Mouse (Mus musculus): ENCODE results near the gene Hist2h3c2. TPM values are rescaled to one million over a fixed set of nuclear protein-coding genes. Genes with fewer than 3 reads are reported as not detected.
"Not testable (repeated sequence)": the region's sequence is repeated elsewhere in the genome, so short reads cannot be mapped to it uniquely, and the experiment has no call there.

The Hist2h3c2 gene
- polyA plus RNA-seq, 1 experiment from 2014 or later, result 0.71 TPM

- H3K9me3 ChIP-seq (ENCODE audit: control insufficient read depth, low read length); H3K27me3 ChIP-seq (ENCODE audit: control insufficient read depth, insufficient read depth, low read length); H3K36me3 ChIP-seq (ENCODE audit: control insufficient read depth, insufficient read depth, low read length): not testable (repeated sequence)
- Histone ChIP-seq H3K4me1 (ENCODE audit: control insufficient read depth, insufficient read depth, low read length) (peaks cover 13% of the 10 kb centered on the region), H3K4me3 (ENCODE audit: low read depth, low read length) (peak overlapping the region; percentile 48), H3K4me2 (ENCODE audit: low read depth, low read length) (peak overlapping the region; percentile 83), H3K27ac (ENCODE audit: low read depth, low read length) (peak overlapping the region; percentile 95), H3K9ac (replicated peaks; ENCODE audit: low read depth, low read length) (peak overlapping the region; percentile 54)
- under 1% methylated on average over 23 of the region's 47 CpGs for WGBS
- ATAC-seq (ENCODE audit: low read depth), result peak; percentile 38
Measured at GRCm38 (mm10) chr3:96220131-96220764, 18.7 kb downstream of the Hist2h3c2 start.

- ATAC-seq (ENCODE audit: low read depth), result peak; percentile 92
- no peaks in the 10 kb centered on the region for H3K27me3 ChIP-seq (ENCODE audit: control insufficient read depth, insufficient read depth, low read length)
- H3K4me2 ChIP-seq (ENCODE audit: low read depth, low read length), result peak within 1 kb of the TSS; percentile 83
- peak within 1 kb of the TSS; percentile 54 for H3K9ac ChIP-seq (replicated peaks; ENCODE audit: low read depth, low read length)
- no peaks in the 10 kb centered on the region for H3K36me3 ChIP-seq (ENCODE audit: control insufficient read depth, insufficient read depth, low read length)
- no peaks in the 10 kb centered on the region for H3K9me3 ChIP-seq (ENCODE audit: control insufficient read depth, low read length)
- peak within 1 kb of the TSS; percentile 48 for H3K4me3 ChIP-seq (ENCODE audit: low read depth, low read length)
- peak within 1 kb of the TSS; percentile 95 for H3K27ac ChIP-seq (ENCODE audit: low read depth, low read length)
- peaks cover 13% of the 10 kb centered on the region for H3K4me1 ChIP-seq (ENCODE audit: control insufficient read depth, insufficient read depth, low read length)
- WGBS, result under 1% methylated on average over 37 of the region's 37 CpGs
Measured at GRCm38 (mm10) chr3:96219661-96220130, 19.2 kb downstream of the Hist2h3c2 start, which contains the start of the genes Bola1 and Hist2h2ab. Gene Bola1 (minus strand): TSS chr3:96219709. Gene Hist2h2ab (plus strand): TSS chr3:96219865.

DNA sequence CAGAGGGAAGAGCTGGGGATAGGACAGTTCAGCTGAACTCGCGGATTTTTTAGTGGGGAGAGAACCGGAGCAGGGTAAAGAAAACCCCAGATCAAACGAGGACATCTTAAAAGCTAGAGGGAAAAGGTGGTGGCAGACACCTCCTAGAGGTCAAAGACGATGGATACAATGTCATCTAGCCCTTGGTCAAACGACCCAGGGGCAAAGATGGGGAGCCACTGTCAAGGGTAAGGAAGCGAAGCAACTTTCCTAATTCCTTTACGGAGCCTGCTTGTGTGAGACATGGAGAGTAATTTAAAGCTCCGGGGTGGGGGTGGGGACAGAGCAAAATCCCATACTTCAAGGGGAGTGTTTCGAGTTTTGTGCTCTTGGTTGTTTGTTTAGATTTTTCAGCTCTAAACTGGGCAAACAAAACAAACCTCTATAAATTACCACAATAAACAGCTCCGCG is 19.7 kb downstream of the Hist2h3c2 start:
- H3K27me3 ChIP-seq (ENCODE audit: control insufficient read depth, insufficient read depth, low read length), result no peaks in the 10 kb centered on the region
- peak overlapping the region; percentile 95 for H3K27ac ChIP-seq (ENCODE audit: low read depth, low read length)
- H3K4me2 ChIP-seq (ENCODE audit: low read depth, low read length), result peak overlapping the region; percentile 83
- peak overlapping the region; percentile 48 for H3K4me3 ChIP-seq (ENCODE audit: low read depth, low read length)
- H3K36me3 ChIP-seq (ENCODE audit: control insufficient read depth, insufficient read depth, low read length), result no peaks in the 10 kb centered on the region
- ATAC-seq (ENCODE audit: low read depth), result peak; percentile 40
- no peaks in the 10 kb centered on the region for H3K9me3 ChIP-seq (ENCODE audit: control insufficient read depth, low read length)
- H3K9ac ChIP-seq (replicated peaks; ENCODE audit: low read depth, low read length), result peak overlapping the region; percentile 50
- H3K4me1 ChIP-seq (ENCODE audit: control insufficient read depth, insufficient read depth, low read length), result peaks cover 13% of the 10 kb centered on the region
- WGBS, result 0% methylated on average over 12 of the region's 12 CpGs

GRCm38 (mm10) chr3:96209242-96209641 is 29.7 kb downstream of the Hist2h3c2 start:
- no peaks in the 10 kb centered on the region for H3K36me3 ChIP-seq (ENCODE audit: control insufficient read depth, insufficient read depth, low read length)
- no peak overlapping the region for H3K4me3 ChIP-seq (ENCODE audit: low read depth, low read length)
- no peak overlapping the region for H3K9ac ChIP-seq (replicated peaks; ENCODE audit: low read depth, low read length)
- 32% methylated on average over 15 of the region's 15 CpGs for WGBS
- H3K9me3 ChIP-seq (ENCODE audit: control insufficient read depth, low read length), result no peaks in the 10 kb centered on the region
- H3K27me3 ChIP-seq (ENCODE audit: control insufficient read depth, insufficient read depth, low read length), result no peaks in the 10 kb centered on the region
- no peak overlapping the region for H3K27ac ChIP-seq (ENCODE audit: low read depth, low read length)
- no peak overlapping the region for H3K4me2 ChIP-seq (ENCODE audit: low read depth, low read length)
- H3K4me1 ChIP-seq (ENCODE audit: control insufficient read depth, insufficient read depth, low read length), result no peaks in the 10 kb centered on the region
- ATAC-seq (ENCODE audit: low read depth), result no peak

GRCm38 (mm10) chr3:96207819-96208218 is 31.1 kb downstream of the Hist2h3c2 start:
- Histone ChIP-seq H3K9ac (replicated peaks; ENCODE audit: low read depth, low read length) (no peak overlapping the region), H3K4me3 (ENCODE audit: low read depth, low read length) (no peak overlapping the region), H3K27me3 (ENCODE audit: control insufficient read depth, insufficient read depth, low read length) (no peaks in the 10 kb centered on the region), H3K4me2 (ENCODE audit: low read depth, low read length) (no peak overlapping the region), H3K27ac (ENCODE audit: low read depth, low read length) (no peak overlapping the region), H3K36me3 (ENCODE audit: control insufficient read depth, insufficient read depth, low read length) (no peaks in the 10 kb centered on the region), H3K9me3 (ENCODE audit: control insufficient read depth, low read length) (no peaks in the 10 kb centered on the region), H3K4me1 (ENCODE audit: control insufficient read depth, insufficient read depth, low read length) (no peaks in the 10 kb centered on the region)
- 88% methylated on average over 3 of the region's 3 CpGs for WGBS
- ATAC-seq (ENCODE audit: low read depth), result no peak

- Histone ChIP-seq H3K27ac (ENCODE audit: low read depth, low read length) (no peak overlapping the region), H3K4me1 (ENCODE audit: control insufficient read depth, insufficient read depth, low read length) (peaks cover 11% of the 10 kb centered on the region; the same call in 1 of the 2 replicates), H3K9me3 (ENCODE audit: control insufficient read depth, low read length) (no peaks in the 10 kb centered on the region), H3K27me3 (ENCODE audit: control insufficient read depth, insufficient read depth, low read length) (no peaks in the 10 kb centered on the region), H3K36me3 (ENCODE audit: control insufficient read depth, insufficient read depth, low read length) (no peaks in the 10 kb centered on the region), H3K4me3 (ENCODE audit: low read depth, low read length) (no peak overlapping the region), H3K9ac (replicated peaks; ENCODE audit: low read depth, low read length) (no peak overlapping the region), H3K4me2 (ENCODE audit: low read depth, low read length) (no peak overlapping the region)
- WGBS, result 79% methylated on average over 2 of the region's 2 CpGs
- ATAC-seq (ENCODE audit: low read depth), result no peak
Measured at GRCm38 (mm10) chr3:96199731-96200130, 39.2 kb downstream of the Hist2h3c2 start.

DNA sequence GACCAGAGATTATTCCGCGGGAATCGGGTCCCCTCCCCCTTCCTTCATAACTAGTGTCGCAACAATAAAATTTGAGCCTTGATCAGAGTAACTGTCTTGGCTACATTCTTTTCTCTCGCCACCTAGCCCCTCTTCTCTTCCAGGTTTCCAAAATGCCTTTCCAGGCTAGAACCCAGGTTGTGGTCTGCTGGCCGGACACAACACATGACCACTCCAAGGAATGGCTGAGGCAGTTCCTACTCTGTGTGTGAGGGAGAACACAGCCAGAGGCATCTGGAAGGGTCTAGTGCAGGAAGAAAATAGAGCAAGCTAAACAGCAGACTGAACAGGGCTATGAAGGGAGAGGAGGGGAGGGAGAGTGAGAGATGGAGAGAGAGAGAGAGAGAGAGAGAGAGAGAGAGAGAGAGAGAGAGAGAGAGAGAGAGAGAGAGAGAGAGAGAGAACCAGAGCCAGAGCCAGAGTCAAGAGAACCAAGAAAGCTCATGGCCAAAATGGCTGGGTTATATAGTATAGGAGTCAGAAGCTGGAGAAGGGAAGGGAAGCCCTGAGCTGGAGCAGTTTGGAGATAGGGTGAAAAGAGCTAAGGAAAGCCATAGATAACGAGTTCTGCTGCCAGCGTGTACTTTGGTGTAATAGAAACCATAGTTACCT is 40.2 kb downstream of the Hist2h3c2 start:
- H3K4me1 ChIP-seq (ENCODE audit: control insufficient read depth, insufficient read depth, low read length), result peaks cover 11% of the 10 kb centered on the region; the same call in 1 of the 2 replicates
- not testable (repeated sequence) for H3K9me3 ChIP-seq (ENCODE audit: control insufficient read depth, low read length); H3K9ac ChIP-seq (replicated peaks; ENCODE audit: low read depth, low read length); ATAC-seq (ENCODE audit: low read depth); H3K27ac ChIP-seq (ENCODE audit: low read depth, low read length); H3K27me3 ChIP-seq (ENCODE audit: control insufficient read depth, insufficient read depth, low read length); H3K36me3 ChIP-seq (ENCODE audit: control insufficient read depth, insufficient read depth, low read length); H3K4me3 ChIP-seq (ENCODE audit: low read depth, low read length); H3K4me2 ChIP-seq (ENCODE audit: low read depth, low read length)
- 79% methylated on average over 3 of the region's 8 CpGs for WGBS

DNA sequence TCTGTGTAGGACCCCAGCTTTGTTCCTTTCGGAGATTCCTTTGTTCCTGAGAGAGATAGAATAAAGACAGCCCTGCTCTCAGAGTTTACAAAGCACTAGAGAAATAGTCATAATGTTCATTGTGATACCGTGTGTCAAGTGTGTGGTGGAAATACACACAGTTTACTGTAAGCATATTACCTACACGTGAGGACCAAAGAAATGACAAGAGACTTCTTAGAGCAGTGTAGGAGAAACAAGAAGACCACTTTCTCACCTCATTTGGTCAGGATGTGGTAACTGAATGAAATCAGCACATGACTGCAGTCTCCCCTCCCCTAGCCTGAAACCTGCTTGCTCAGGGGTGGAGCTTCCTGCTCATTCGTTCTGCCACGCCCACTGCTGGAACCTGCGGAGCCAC is 40.7 kb downstream of the Hist2h3c2 start:
- Histone ChIP-seq H3K36me3 (ENCODE audit: control insufficient read depth, insufficient read depth, low read length) (peaks cover 7% of the 10 kb centered on the region; the same call in 1 of the 2 replicates), H3K27ac (ENCODE audit: low read depth, low read length) (peak overlapping the region; percentile 55; the same call in 1 of the 2 replicates), H3K4me3 (ENCODE audit: low read depth, low read length) (peak overlapping the region; percentile 72), H3K9ac (replicated peaks; ENCODE audit: low read depth, low read length) (peak overlapping the region; percentile 42), H3K9me3 (ENCODE audit: control insufficient read depth, low read length) (no peaks in the 10 kb centered on the region), H3K4me2 (ENCODE audit: low read depth, low read length) (peak overlapping the region; percentile 95), H3K27me3 (ENCODE audit: control insufficient read depth, insufficient read depth, low read length) (no peaks in the 10 kb centered on the region), H3K4me1 (ENCODE audit: control insufficient read depth, insufficient read depth, low read length) (peaks cover 11% of the 10 kb centered on the region; the same call in 1 of the 2 replicates)
- WGBS, result 1% methylated on average over 5 of the region's 6 CpGs
- peak; percentile 36; the same call in 1 of the 2 replicates for ATAC-seq (ENCODE audit: low read depth)

Data from neural tube, embryonic 14.5 days (tissue).